Mouse (Mus musculus) embryo, embryonic 9.5 days (tissue): ENCODE results near the gene Bdh1.
"Not testable (repeated sequence)": the region's sequence is repeated elsewhere in the genome, so short reads cannot be mapped to it uniquely, and the experiment has no call there.

Source experiments
- DNase-seq: peaks from one replicate; pipeline ENCODE4 v3.0.0-alpha.2; 2017; ENCODE audit errors: extremely low spot score

Gene Bdh1

GRCm38 (mm10) chr16:31464953-31465352 lies 42.9 kb downstream of the Bdh1 start:
- DNase-seq: no peak

GRCm38 (mm10) chr16:31465630-31466029 lies 43.5 kb downstream of the Bdh1 start:
- no peak for DNase-seq

GRCm38 (mm10) chr16:31466106-31466505 lies 44.0 kb downstream of the Bdh1 start:
- no peak for DNase-seq

DNA sequence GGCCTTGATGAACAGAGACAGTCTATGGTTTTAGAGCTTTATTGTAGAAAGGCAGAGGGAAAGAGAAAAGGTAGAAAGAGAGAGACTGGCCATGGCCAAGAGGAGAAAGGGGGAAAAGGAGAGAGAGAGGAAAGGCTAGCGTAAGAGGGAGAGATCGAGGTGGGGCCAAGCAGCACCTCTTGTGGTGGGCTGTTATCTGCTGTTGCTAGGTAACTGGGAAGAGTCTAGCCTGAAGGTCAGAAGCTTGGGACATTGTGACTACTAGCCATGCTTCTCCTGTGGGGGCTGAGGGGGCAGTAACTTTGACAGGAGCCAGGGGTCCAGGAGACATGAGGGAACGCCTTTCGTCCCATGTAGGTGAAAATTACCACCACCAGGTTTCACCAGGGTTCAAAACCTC lies 48.7 kb downstream of the Bdh1 start:
- DNase-seq: not testable (repeated sequence)

GRCm38 (mm10) chr16:31471994-31472393 lies 49.9 kb downstream of the Bdh1 start:
- DNase-seq: no peak

DNA sequence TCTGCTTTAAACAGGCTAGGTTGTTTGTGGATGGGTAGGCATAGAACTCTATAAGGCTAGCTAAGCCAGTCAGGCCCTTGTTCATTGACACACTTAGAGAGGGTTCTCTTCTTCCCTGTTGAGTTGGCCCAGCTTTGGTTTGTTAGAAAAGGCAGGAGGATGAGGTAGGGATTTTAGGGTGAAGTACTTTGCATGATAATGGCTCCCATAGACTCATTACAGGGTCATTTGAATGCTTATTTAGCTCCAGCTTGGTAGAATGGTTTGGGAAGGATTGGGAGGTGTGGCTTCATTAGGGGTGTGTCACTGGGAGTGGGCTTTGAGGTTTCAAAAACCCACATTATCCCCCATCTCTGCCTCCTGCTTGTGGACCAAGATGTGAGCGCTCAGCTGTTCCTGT lies 51.1 kb downstream of the Bdh1 start:
- DNase-seq: no peak

GRCm38 (mm10) chr16:31475123-31475968 lies 53.3 kb downstream of the Bdh1 start:
- no peak for DNase-seq

DNA sequence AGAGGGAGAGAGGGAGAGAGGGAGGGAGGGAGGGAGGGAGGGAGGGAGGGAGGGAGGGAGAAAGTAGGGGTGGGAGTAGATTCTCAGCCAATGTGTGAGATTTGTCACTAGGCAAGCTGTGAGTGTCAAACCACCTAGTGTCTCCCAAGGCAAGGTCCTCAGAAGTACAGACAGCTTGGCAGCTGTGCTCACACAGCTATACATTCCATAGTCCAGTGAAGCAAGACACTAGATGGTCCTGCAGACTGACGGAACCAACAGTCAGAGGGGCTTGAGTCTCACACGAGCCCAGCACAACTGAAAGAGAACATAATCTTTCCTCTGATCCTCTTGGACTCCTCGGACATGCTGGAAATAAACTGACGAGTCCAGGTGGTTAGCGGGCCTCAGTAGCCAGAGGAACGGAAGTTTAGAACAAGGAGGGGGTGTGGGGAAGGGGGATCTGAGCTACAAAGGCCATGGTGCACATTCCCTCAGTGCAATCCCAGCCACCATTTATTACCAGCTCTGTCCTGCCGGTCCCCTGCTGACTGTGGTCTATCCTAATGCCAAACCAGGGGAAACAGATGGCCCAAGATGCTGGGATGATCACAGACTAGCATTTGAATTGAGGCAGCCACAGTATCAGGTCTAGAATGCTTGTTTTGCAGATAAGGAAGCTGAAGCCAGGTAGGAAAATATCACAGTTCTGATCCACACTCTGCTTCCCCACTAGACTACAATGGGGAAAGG lies 55.0 kb downstream of the Bdh1 start:
- DNase-seq: no peak

DNA sequence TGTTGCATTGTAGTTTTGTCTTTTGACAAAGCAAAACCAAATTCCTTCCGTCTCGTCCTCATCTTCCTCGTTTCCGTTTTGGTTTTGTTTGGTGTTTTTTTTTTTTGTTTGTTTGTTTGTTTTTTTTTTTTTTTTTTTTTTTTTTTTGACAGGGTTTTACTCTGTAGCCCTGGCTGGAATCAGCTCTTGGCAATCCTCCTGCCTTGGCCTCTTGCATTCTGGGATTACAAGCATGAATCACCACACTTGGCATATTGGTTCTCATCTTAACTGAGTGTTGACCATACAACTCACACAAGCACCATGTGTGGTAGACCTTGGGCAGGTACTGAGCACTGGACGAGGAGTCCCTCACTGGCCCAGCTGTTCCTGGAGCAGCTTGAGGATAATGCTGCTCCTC lies 63.3 kb downstream of the Bdh1 start:
- no peak for DNase-seq

DNA sequence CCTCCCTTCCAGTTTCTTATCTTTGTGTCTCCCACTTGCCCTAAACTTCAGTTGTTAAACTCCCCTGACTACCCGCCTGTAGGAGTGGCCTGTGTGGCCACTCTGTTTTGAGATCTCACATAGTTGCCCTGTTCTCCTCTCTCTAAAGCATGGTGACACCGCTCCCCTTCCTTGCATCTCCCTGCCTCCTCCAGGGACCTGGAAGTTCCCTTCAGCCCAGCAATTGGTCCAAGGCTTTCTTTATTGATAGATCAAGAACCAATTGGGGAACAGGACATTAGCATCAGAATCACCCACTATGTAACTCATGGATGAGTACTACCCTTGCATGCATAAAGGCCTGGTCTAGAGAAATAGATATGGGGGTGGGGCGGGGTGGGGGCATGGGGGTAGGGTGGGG lies 65.2 kb downstream of the Bdh1 start:
- no peak for DNase-seq

- no peak for DNase-seq
Measured at GRCm38 (mm10) chr16:31489096-31489495, 67.0 kb downstream of the Bdh1 start.

DNA sequence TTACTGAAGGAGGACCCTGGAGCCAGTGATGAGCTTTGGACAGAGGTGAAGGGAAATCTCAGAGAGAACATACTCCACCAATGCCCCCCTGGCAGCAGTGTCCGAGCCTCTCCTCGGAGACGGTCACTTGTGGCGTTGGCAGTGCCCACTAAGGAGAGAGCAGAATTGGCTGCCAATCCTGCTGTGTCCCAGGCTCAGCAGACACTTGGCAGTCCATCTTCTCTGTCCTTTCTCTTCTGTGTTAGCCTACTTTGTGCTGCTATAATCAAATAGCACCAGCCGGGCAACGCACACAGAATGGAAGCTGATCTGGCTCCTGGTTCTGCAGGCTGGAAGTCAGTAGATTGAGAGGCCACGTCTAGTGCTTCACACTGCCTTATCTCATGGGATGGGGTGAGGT lies 68.9 kb downstream of the Bdh1 start:
- DNase-seq: no peak

DNA sequence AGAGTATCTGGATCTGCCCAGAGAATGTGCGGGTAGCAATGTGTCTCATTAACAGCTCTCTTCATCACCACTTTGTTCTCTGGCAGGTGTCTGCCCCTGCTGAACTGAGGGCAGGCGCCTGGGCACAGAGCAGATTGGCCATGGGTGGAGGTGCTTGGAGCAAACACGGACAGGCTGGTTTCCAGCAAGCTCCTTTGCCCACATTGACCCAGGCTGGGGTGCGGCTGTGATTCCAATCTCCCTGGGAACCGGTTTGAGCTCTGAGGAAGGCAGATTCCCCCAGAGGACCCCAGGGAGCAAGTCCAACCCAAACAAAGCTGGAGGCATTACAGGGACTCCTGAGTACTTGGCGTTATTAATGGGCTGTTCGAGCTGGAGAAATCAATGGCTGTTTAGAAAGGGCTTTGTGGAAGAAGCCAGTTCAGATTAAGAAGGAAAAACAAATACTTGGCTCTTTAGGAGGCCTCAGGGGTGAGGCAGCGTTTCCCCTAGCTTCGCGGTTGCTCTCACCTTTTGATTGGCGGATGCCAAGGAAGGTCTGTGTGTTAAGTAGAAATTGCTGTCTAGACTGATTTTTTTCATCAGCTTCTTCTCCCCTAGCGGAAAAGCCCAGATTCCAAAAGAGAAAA lies 71.0 kb downstream of the Bdh1 start:
- DNase-seq: peak; percentile 16

- peak; percentile 41 for DNase-seq
Measured at GRCm38 (mm10) chr16:31493550-31493965, 71.5 kb downstream of the Bdh1 start.

- DNase-seq: no peak
Measured at GRCm38 (mm10) chr16:31493991-31494390, 71.9 kb downstream of the Bdh1 start.

DNA sequence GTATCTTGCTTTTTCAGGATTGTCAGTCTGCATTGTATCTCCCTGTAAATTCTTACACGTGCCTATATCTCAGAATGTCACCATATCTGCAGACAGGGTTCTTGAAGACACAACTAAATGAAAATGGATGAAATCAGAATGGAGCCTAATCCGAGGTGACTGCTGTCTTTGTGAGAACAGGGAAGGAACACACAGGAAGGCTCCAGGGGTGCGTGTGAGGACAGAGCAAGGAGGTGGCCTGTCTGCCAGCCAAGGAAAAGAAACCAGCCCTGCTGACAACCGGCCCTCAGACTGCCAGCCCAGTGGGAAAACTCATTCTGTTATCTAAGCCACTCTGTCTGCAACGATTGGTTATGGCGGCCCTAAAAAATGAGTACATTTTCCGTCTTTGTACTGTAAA lies 73.3 kb downstream of the Bdh1 start:
- DNase-seq: no peak

DNA sequence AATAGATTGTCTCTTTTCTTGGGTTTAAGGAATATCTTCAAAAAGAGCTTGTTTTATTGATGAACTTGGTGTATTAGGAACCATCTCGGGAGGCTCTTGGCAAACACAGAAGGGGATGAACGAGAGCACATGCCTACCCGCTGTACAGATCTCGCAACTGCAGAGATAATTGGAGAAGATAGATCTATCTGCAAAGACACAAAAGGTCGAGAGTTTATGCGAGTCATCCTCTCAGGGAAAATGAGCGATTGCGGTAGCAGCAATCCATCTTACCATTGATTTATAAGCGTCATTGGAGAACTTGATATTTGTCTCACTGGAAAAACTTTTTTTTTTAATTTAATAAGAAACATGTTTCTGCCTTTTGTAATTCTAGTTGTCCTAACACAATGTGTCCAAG lies 73.7 kb downstream of the Bdh1 start:
- DNase-seq: no peak

DNA sequence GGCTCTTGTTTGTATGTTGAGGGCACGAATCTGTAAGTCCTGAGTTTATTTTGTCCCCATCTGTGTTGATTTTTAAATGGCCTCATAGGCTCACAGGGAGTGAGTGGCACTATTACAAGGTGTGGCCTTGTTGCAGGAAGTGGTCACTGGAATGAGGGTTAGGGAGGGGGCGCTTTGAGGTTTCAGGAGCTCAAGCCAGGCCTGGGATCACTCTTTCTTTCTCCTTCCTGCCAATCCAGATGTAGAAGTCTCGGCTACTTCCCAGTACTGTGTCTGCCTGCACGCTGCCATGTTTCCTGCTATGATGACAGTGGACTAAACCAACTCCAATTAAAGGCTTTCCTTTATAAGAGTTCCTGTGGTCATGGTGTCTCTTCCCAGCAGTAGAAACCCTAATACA lies 76.3 kb downstream of the Bdh1 start:
- no peak for DNase-seq

DNA sequence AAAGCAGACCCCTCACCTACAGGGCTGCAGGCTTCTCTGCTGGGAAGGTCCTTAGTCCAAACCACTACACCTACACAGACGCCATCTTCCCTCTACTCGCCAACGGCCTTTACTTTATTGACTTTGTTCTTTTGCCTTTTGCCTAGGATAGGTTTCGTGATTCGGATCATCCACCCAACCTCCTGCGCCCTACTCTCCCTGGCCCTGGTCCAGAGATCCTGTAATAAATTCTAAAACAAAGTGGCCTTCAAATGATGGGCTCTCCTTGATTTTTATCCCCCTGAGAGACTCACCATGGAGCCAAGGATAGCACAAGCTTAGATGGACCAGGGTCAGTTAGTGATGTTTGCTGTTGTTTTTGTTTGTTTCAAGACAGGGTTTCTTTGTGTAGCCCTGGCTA lies 76.9 kb downstream of the Bdh1 start:
- no peak for DNase-seq

DNA sequence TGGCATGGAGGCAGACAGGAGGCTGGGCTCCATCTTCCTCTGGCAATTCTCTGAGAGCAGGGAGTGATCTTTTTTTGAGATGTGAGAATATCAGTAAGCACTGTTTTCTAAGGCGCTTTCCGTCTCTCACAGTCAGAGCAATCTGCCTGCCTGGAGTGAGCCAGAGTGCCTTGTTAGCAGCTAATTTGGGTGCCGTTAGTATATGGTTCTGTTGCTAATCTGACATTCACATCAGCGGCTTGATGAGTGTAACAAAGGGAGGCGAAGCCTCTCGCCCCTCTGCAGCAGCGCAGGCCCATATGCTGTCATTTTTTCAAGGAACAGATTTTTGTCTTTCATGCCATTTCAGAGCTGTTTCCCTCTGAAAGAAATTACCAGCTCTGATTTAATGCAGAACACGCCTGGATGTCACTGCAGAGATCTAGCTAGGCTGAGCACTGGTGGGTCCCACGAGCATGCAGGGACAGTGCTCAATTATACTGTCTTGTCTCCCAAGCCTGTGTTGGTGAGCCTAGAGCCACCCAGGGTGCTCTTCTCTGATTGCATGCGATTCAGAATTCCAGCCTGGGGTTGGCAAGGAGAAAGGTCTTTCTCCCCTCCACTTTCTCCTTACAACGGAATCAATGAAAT lies 77.7 kb downstream of the Bdh1 start:
- DNase-seq: no peak

DNA sequence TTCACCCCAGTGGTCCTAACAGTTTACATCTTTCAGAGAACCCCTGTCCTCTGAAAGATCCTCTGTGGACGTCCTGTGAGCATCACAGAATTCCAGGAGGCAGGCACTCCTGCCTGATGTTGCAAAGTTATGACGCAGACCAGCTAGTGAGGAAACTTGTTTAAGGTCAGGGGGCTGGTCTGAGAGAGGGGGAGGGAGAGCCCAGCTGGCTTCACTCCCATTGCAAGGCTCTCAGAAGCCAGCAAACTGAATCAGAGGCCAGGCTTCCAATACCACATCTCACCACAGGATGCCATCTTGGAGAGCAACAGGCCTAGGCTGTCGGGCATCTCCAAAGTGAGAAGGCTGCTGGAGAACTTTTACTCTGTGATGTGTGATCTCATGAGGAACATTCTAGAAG lies 78.5 kb downstream of the Bdh1 start:
- DNase-seq: no peak
